Mouse (Mus musculus) urinary bladder, postnatal 4 days (tissue): ENCODE measurements around the gene Pacrg.

Experiments used
- DNase-seq, 2 experiments: peaks; one replicate each; pipeline ENCODE4 v3.0.0; 2021 to 2022; ENCODE audit warnings: low spot score in 2 of 2

The Pacrg gene

GRCm38 (mm10) chr17:10740083-10740482 lies 100.0 kb downstream of the Pacrg start:
- DNase-seq = no peak

- no peak for DNase-seq
Observed at GRCm38 (mm10) chr17:10737966-10738365, 102.1 kb downstream of the Pacrg start.

GRCm38 (mm10) chr17:10734733-10735132 lies 105.4 kb downstream of the Pacrg start:
- DNase-seq = no peak

- no peak for DNase-seq
Observed at GRCm38 (mm10) chr17:10732303-10733048, 107.6 kb downstream of the Pacrg start.

GRCm38 (mm10) chr17:10724853-10725252 lies 115.3 kb downstream of the Pacrg start:
- DNase-seq = no peak

- DNase-seq = no peak
Observed at GRCm38 (mm10) chr17:10721562-10721961, 118.5 kb downstream of the Pacrg start.

- no peak for DNase-seq
Observed at GRCm38 (mm10) chr17:10717148-10717547, 123.0 kb downstream of the Pacrg start.

GRCm38 (mm10) chr17:10702781-10703180 lies 137.3 kb downstream of the Pacrg start:
- no peak for DNase-seq

GRCm38 (mm10) chr17:10698041-10698440 lies 142.1 kb downstream of the Pacrg start:
- no peak for DNase-seq

GRCm38 (mm10) chr17:10695421-10695820 lies 144.7 kb downstream of the Pacrg start:
- no peak for DNase-seq

GRCm38 (mm10) chr17:10677098-10677497 lies 163.0 kb downstream of the Pacrg start:
- DNase-seq = no peak

GRCm38 (mm10) chr17:10675536-10675935 lies 164.6 kb downstream of the Pacrg start:
- no peak for DNase-seq

- no peak for DNase-seq
Observed at GRCm38 (mm10) chr17:10675048-10675447, 165.1 kb downstream of the Pacrg start.

- no peak for DNase-seq
Observed at GRCm38 (mm10) chr17:10661294-10661693, 178.8 kb downstream of the Pacrg start.

- no peak for DNase-seq
Observed at GRCm38 (mm10) chr17:10643604-10644003, 196.5 kb downstream of the Pacrg start.

GRCm38 (mm10) chr17:10639816-10640215 lies 200.3 kb downstream of the Pacrg start:
- DNase-seq = no peak

GRCm38 (mm10) chr17:10635955-10636470 lies 204.1 kb downstream of the Pacrg start:
- DNase-seq = no peak

- DNase-seq = no peak
Observed at GRCm38 (mm10) chr17:10635470-10635869, 204.6 kb downstream of the Pacrg start.

GRCm38 (mm10) chr17:10635046-10635445 lies 205.1 kb downstream of the Pacrg start:
- DNase-seq = no peak

GRCm38 (mm10) chr17:10633769-10634168 lies 206.3 kb downstream of the Pacrg start:
- no peak for DNase-seq

GRCm38 (mm10) chr17:10628240-10628639 lies 211.9 kb downstream of the Pacrg start:
- no peak for DNase-seq

GRCm38 (mm10) chr17:10627476-10627875 lies 212.6 kb downstream of the Pacrg start:
- no peak for DNase-seq

GRCm38 (mm10) chr17:10626299-10627095 lies 213.6 kb downstream of the Pacrg start:
- DNase-seq = no peak
